Mouse (Mus musculus) gastrocnemius, adult 2 months (tissue): ENCODE data around the gene Rpp21. TPM values are rescaled to one million over a fixed set of nuclear protein-coding genes. Genes with fewer than 3 reads are reported as not detected.
"Not testable (repeated sequence)": the region's sequence is repeated elsewhere in the genome, so short reads cannot be mapped to it uniquely, and the experiment has no call there.

Experiments used
- DNase-seq: peaks from one replicate; pipeline ENCODE4 v3.0.0; 2022
- H3K27ac ChIP-seq: fragments of 200-600 bp; 2 replicates; pipeline ENCODE4 v1.8.1; 2022; ENCODE audit warnings: mild to moderate bottlenecking
- H3K4me3 ChIP-seq: fragments of 200-600 bp; 2 replicates; pipeline ENCODE4 v1.8.1; 2022; ENCODE audit warnings: mild to moderate bottlenecking, moderate library complexity
- CTCF ChIP-seq: fragments of 200-600 bp; IDR thresholded peaks from 2 replicates; pipeline ENCODE4 v1.8.1; 2022; ENCODE audit warnings: antibody characterized with exemption, mild to moderate bottlenecking, moderate library complexity
- intact Hi-C: fragments of 180-260 bp; cut with DNase I; formaldehyde crosslinking; loops from one replicate; pipeline ENCODE4 v1.15.1; 2025
- total RNA-seq, 2 experiments: library from RNA; stranded (reverse); gene quantifications; 2 replicates each; pipeline ENCODE4 v1.2.3; 2021

Rpp21 gene
- total RNA-seq, 2 experiments from 2014 or later: 36.5 to 41.1 TPM

DNA sequence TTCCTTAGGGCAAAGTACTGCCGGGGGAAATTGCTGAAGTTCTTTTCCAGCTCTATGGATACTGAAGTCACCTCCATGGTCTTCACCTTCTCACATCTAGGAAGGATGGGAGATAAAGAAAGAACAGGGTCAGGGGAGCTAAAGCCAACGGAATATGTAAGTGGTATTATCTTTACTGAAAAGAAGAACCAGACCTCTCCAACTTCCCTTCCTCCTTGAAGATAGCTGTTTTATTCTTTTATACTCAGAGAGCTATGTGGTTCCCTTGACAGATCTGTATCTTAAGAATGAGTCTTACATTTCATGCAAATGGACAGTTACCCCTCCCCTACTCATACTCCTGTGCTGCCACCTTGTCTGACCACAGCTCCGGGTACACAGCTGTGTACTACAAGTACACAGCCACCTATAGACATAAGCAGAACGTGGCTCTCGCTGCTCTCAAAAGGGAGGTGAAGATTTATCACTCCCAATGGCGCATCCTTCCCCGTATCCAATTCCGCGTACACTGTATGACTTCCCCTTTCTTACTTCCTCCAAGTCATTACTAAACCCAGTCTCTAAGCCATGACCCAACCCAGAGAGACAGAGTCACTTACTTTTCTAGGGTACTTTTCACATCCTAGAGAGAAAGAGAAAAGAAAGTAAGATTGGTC, 3.8 kb upstream of the Rpp21 start:
- no peak for DNase-seq
- intact Hi-C loops: no loop called here
- H3K4me3 ChIP-seq: no peak overlapping the region
- no peak overlapping the region for H3K27ac ChIP-seq
- no peak for TF ChIP-seq CTCF

DNA sequence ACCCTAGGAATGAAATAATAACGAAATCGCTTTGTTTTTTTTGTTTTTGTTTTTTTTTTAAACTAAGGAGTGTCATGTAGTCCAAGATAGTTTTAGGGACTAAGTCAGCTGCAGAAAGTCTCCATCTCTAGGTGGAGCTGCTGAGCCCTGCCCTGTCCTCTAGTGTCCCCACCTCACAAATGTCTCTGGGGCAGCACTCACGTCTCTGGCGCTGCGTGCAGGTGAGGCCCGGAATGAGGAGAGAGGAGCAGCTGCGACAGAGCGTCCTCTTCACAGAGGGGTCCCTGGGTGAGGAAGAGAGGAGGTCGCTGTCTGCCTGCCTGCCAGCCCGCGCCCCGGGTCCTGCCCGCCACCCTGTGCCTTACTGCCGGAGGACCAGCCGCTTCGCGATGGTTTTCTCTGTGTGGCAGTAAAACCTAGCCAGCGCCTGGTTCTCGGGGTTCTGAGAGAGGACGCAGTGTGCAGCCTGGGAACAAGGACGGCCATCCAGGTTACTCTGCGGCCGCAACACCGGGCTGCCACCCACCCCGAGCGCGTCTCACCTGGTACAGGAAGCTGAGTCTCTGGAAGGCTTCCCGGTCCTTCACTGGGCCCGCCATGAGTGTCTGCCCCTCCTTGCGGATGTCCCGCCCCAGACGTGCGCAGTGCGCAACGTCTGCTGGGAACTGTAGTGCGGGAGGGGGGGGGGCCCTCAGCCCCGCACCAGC, 475 bp downstream of the Rpp21 start:
- intact Hi-C loops: no loop called here
- peak; percentile 74 for TF ChIP-seq CTCF
- peak overlapping the region; percentile 96 for H3K4me3 ChIP-seq
- peak overlapping the region; percentile 91 for H3K27ac ChIP-seq
- peak; percentile 89 for DNase-seq

DNA sequence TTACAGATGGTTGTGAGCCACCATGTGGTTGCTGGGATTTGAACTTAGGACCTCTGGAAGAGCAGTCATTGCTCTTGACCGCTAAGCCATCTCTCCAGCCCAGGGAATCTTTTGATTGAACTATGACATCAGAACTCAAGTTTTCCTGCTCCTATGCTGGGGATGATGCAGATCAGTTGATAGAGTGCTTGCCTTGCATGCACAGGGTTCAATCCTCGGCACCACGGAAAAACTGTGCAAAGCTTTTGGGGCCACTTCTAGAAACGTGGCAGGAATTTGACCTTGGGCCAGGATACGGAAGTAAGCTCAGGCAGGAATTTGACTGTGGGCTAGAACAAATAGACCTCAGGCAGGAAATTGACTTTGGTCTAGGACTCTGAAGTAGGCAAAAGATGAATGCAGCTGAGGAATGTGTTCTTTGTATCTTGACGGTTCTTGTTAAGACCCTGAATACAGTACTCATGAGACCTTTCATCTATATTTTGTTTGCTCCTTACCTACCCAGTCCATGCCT, 4.7 kb downstream of the Rpp21 start:
- intact Hi-C loops: no loop called here
- no peak for DNase-seq
- TF ChIP-seq CTCF: no peak

DNA sequence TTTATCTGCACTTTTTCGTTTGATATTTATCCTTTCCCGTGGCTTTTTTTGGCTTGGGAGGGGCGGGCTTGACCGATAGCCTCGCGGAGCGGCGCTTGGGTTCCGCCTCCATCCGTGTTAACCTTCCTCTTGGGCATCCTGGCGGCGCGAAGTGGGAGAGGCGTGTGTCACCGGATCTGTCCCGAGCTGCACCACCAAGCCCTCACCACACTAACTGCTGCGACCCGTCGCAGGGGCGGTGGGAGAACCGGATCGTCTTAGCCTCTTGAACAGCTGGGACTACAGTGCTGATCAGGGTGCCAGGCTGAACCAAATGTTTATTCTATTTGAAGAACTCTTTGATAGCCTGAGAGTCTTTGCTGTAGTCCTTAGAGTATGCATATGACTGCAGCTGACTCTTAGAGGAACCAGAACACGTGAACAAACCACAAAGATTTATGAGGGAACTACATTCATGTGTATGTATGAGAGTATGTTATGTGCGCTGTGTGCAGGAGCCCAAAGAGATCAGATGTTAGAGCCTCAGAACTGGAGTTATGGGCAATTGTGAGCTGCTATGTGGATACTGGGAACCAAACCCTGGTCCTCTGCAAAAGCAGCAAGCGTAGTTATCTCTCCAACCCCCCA, 5.5 kb downstream of the Rpp21 start:
- no peak for TF ChIP-seq CTCF
- no peak for DNase-seq
- intact Hi-C loops: no loop called here
- Histone ChIP-seq H3K27ac (no peak overlapping the region), H3K4me3 (peak overlapping the region; percentile 36)

More for the DNA sequence above, 4.7 kb downstream of the Rpp21 start:
- Histone ChIP-seq H3K27ac (no peak overlapping the region), H3K4me3 (no peak overlapping the region)

DNA sequence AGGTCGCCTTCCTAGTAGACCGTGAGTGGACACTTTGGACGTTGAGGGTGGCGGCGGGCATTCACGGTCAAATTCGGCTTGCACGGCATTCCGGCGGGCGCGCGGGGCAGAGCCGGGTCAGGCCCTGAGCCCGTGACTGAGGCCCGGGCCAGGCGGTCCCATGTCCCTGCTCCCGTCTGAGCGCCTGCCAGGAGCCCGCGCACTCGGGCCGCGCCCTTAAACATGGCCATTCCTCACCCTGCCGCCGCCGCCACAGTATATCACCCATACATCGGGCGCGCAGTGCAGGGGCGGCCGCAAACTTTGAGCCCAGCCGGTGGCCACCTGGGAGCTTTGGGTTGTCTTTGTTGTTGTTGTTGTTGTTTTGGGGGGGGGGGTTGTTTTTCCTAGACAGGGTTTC, 9.0 kb downstream of the Rpp21 start:
- intact Hi-C loops: no loop called here
- no peak overlapping the region for H3K4me3 ChIP-seq
- H3K27ac ChIP-seq: no peak overlapping the region
- no peak for DNase-seq
- no peak for TF ChIP-seq CTCF

DNA sequence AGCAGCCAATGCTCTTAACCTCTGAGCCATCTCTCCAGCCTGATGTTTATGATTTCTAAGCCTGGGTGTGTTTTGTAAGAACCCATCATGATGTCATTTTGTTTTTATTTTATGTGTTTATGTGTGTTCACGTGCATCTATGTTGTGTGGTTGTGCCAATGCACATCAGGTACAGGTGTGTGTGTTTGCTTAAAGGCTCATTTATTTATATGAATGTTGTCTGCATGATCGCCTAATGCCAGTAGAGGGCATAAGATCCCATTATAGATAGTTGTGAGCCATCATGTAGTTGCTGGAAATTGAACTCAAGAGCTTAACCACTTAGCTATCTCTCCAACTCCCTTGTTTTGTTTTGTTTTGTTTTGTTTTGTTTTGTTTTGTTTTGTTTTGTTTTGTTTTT, 12.1 kb downstream of the Rpp21 start:
- H3K27ac ChIP-seq: no peak overlapping the region
- H3K4me3 ChIP-seq: no peak overlapping the region
- intact Hi-C loops: no loop called here
- DNase-seq: no peak
- peak; percentile 17; the same call in 1 of the 2 replicates for TF ChIP-seq CTCF

DNA sequence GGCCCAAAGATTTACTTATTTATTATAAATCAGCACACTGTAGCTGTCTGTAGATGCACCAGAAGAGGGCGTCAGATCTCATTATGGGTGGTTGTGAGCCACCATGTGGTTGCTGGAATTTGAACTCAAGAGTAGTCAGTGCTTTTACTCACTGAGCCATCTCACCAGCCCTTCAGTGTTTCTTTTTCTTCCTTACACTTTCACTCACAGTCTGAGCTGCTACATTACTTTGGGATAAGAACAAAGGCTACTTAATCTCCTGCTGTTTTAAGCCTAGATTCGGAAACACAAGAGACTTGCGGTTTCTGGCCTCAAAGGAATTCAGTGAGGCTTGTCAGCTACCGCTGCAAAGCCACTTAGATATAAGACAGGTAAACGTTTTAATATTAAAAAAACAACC, 13.8 kb downstream of the Rpp21 start:
- no peak for DNase-seq
- intact Hi-C loops: no loop called here
- H3K4me3 ChIP-seq: no peak overlapping the region
- H3K27ac ChIP-seq: no peak overlapping the region
- TF ChIP-seq CTCF: no peak

DNA sequence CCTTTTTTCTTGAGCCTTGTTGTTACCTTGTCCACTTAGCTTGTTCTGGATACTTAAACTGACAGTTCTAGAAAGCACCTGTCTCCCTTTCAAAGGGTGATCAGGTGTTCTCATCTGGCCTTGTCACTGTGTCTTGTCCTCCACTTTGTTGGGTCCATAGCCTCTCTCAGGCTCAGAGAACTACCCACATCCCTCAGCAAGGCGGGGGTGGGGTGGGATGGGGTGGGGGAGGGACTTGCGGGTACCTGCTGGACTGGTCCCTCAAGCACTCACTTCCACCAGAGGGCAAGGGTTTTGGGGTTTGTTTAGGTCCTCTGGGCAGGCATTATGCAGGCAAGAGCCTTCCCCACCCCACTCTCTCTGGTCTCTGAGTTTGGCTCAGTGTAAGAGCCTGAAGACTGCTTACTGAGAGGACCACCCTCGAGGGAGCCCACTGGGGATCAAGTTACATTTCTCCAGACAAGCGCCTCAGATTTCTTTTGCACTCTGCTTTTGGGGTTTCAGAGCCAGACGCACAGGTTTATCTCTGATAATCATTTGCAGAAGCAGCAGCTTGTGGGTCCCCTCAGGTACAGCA, 17.1 kb downstream of the Rpp21 start:
- Histone ChIP-seq H3K4me3 (no peak overlapping the region), H3K27ac (no peak overlapping the region)
- no peak for DNase-seq
- TF ChIP-seq CTCF: no peak
- intact Hi-C loops: no loop called here

DNA sequence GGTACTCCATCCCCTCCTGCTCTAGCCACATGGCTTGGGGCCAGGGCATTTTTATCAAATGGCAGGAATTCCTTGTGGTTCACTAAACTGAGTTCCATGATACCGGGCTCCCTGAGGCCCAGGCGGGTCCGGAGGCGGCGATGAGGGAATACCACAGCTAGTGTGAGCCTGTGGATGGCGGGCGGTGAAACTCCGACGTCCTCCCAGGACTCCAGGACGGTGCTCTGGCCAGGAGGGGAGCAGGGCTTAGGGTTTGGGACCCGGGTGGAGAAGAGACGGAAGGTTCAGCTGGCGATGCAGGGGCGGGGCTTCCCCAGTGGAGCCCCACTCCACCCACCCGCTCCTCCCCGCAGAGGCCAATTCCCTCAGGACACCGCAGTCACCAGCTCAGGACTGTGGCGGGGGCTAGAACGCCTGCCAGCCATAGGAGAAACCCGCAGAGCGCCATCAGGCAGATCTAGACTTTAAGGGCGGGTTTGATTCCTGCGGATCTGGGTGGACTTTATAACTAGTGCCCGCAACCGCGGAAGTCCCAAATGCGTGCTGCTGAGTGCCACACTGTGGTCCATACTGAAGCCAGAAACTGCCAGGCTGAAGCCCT, 20.4 kb downstream of the Rpp21 start:
- TF ChIP-seq CTCF: no peak
- intact Hi-C loops: no loop called here
- Histone ChIP-seq H3K27ac (no peak overlapping the region), H3K4me3 (peak overlapping the region; percentile 60)
- DNase-seq: no peak

DNA sequence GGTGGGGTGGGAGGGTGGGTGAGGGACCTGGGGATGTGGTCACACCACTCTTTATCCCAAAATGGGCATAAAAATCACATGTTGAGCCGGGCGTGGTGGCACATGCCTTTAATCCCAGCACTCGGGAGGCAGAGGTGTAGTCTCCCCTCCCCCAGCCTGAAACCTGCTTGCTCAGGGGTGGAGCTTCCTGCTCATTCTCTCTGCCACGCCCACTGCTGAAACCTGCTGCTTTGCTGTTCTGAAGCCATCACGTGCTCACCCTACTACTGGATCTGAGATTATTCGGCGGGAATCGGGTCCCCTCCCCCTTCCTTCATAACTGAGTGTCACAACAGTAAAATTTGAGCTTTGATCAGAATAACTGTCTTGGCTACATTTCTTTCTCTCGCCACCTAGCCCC, 22.6 kb downstream of the Rpp21 start:
- intact Hi-C loops, H3K4me3 ChIP-seq, H3K27ac ChIP-seq, DNase-seq: not testable (repeated sequence)

DNA sequence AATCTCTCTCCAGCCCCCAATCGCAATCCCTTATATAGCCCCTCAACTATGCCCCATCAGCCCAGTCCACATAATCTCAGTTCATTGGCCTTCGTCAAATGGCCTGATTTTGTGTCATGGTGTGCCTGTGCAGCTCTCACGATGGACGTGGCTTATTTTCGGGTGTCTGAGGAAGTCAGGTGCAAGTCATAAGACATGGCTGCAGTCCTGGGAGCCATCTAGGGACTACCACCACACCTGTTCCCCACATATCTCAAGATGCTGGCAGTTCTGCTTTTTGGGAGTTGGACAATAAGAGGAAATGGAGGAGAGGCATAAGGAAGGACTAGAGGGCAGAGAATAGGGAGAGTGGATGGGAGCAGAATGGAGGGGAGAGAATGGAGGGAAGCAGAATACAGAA, 24.3 kb downstream of the Rpp21 start:
- intact Hi-C loops: no loop called here

DNA sequence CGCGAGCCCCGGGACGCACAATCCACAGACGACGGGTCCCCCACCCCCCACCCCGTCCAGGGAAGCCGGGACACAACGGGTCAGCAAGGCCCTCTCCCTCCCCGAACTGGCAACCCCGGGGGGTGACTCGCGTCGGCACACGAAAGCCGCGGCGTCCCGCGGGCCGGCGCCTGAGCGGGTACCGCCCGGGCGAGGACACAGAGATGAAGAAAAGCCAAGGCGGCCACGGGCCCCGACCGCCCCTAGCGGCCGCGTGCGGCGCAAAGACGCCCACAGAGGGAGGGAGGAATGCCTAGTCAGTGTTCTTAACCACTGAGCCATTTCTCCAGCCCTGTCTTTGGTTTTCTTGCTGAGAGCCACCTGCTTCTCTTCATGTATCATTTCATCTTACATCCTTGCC, 26.6 kb downstream of the Rpp21 start:
- DNase-seq: peak; percentile 79
- Histone ChIP-seq H3K4me3 (no peak overlapping the region), H3K27ac (no peak overlapping the region)
- TF ChIP-seq CTCF: peak; percentile 72
- intact Hi-C loops: no loop called here

More for the DNA sequence above, 24.3 kb downstream of the Rpp21 start:
- H3K4me3 ChIP-seq: no peak overlapping the region
- TF ChIP-seq CTCF: no peak
- no peak for DNase-seq
- no peak overlapping the region for H3K27ac ChIP-seq
